Mouse (Mus musculus): ENCODE data around the gene Ogg1. TPM values are rescaled to one million over a fixed set of nuclear protein-coding genes. Genes with fewer than 3 reads are reported as not detected.

The Ogg1 gene
- total RNA-seq, 2 experiments from 2014 or later = 8.1 to 8.2 TPM

DNA sequence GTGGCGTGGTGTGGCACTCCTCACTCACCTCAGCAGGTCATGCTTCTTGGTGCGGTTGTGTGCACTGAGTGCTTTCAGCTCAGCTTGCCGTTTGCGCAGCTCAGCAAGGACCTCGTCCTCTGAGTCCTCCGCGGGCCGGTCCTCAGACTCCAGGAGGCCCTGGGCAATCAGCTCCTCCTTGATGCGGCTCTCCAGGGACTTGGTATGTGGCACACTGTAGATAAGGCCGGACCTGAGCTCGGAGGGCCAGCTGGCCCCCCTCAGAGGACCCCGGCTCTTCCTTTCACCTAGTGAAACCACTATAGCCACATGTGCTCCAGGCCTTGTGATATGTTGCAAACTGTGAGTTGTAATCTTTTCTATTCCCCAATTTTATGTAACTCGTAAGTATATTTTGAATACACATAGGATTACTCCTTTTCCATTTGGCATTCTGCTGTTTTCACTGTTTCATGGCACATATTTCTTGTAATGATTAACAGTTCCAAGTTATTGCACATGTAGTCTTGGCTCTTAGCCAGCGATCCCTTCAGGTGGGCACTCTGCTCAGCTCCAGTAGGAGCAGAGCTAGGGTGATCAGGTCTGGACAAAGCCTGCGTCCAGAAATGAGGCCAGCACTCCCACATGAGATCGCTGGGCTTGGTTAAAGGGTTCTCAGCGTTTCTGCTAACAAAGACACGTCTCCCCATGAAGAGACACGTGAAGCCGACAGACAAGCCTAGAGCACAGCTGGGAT is 43.6 kb downstream of the Ogg1 start:
- no peak for DNase-seq

- no peak for DNase-seq
These were observed 46.7 kb downstream of the Ogg1 start for GRCm38 (mm10) chr6:113373491-113373890.

DNA sequence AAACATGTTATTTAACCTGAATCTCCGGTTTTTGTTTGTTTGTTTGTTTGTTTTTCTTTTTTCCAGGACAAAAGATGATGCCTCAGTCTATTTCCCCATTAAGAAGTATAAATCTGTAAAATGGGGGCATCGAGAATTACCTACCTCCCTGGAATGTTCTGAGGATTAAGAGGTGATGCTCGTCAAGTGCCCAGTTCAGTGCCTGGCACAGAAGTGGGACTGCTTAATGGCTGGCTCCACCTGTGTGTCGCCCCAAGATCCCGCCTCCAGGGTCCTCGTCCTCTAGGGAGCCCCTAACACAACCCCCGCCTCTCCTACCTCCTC is 50.4 kb downstream of the Ogg1 start:
- DNase-seq = no peak

DNA sequence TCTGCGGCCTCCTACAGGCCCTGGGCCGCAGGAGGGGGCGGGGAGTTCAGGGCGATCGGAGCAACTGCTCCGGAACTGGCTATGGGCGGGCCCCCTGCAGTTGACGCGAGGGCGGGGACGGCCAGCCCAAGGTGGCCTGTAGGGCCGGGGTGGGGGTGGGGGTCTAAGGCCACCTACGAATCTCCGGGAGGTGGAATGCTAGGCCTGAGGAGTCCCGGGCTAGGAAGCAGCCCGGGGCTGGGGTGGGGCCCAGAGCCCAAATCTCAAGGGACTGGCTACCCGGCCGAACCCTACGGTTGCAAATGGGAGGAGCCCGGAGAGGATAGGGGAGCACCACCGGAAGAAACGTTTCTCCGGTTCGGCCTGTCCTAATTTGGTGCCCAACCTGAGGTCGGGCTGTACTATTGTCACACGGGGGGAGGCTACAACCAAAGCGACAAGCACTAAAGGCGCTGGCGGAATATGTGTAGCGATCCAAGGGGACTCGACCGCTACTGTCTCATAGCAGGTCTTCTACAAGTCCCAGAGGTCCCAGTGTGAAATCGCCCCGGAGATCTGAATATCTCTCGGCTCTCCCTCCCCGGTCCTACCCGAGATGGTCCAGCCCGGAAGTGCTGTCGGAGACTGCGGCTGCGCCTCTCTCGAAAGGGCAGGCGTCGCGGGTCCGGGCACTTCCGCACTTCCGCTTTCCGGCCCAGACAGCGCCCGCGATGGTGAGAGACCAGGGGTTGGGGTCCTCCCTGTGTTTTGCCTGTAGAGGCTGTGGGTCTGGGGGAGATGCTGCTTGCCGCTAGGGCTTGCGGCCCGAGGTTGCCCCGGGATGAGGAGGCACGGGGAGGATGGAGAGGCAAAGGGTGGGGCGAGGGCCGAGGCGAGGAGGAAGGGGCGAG is 51.0 kb downstream of the Ogg1 start, which contains the start of the genes Tada3 and Arpc4:
Gene Tada3 (minus strand): TSS at position 388 of the 890 bp plus-strand sequence.
Gene Arpc4 (plus strand): TSS at position 620 of the 890 bp plus-strand sequence.
- DNase-seq = peak; percentile 89

- DNase-seq = no peak
These were observed 52.5 kb downstream of the Ogg1 start for GRCm38 (mm10) chr6:113379246-113379645.

- DNase-seq = no peak
These were observed 53.7 kb downstream of the Ogg1 start for GRCm38 (mm10) chr6:113380480-113380879.

- DNase-seq = no peak
These were observed 57.7 kb downstream of the Ogg1 start for GRCm38 (mm10) chr6:113384351-113384927.

Other genes starting within 250 kb of the Ogg1 start
- gene Setd5, start 249.6 kb upstream of the Ogg1 start, total RNA-seq (2021) = 10 to 100 TPM; 54.8 to 82.3 TPM
- under 1 TPM; 0.75 to 0.81 TPM for gene Lhfpl4, start 131.6 kb upstream of the Ogg1 start, total RNA-seq (2021)
- 10 to 100 TPM; 11.9 to 13.2 TPM for gene Mtmr14, start 89.1 kb upstream of the Ogg1 start, total RNA-seq (2021)
- gene Cpne9, start 44.7 kb upstream of the Ogg1 start, total RNA-seq (2021) = under 1 TPM in 1 of 2 experiments, not detected in 1; 0.23 TPM
- gene Brpf1, start 19.8 kb upstream of the Ogg1 start, total RNA-seq (2021) = 10 to 100 TPM; 13.7 to 18.2 TPM
- 10 to 100 TPM; 35.9 to 44.2 TPM for gene Camk1, start 17.0 kb downstream of the Ogg1 start, total RNA-seq (2021)
- 10 to 100 TPM; 18.8 to 21.7 TPM for gene Tada3, start 50.9 kb downstream of the Ogg1 start, total RNA-seq (2021)
- gene Arpc4, start 51.1 kb downstream of the Ogg1 start, total RNA-seq (2021) = 10 to 100 TPM; 86.3 to 94.5 TPM
- 1 to 10 TPM; 1.1 to 2.2 TPM for gene Ttll3, start 62.3 kb downstream of the Ogg1 start, total RNA-seq (2021)
- 10 to 100 TPM; 10.0 to 11.3 TPM for gene Rpusd3, start 92.4 kb downstream of the Ogg1 start, total RNA-seq (2021)
- gene Cidec, start 108.8 kb downstream of the Ogg1 start, total RNA-seq (2021) = 1 to 10 TPM; 3.9 to 6.4 TPM
- gene Jagn1, start 115.6 kb downstream of the Ogg1 start, total RNA-seq (2021) = 10 to 100 TPM; 27.9 to 32.7 TPM
- under 1 TPM; 0.45 to 0.61 TPM for gene Il17re, start 131.5 kb downstream of the Ogg1 start, total RNA-seq (2021)
- gene Il17rc, start 144.5 kb downstream of the Ogg1 start, total RNA-seq (2021) = 1 to 10 TPM; 5.9 to 9.1 TPM
- gene Creld1, start 156.3 kb downstream of the Ogg1 start, total RNA-seq (2021) = 10 to 100 TPM; 33.8 to 39.8 TPM
- gene Prrt3, start 175.0 kb downstream of the Ogg1 start, total RNA-seq (2021) = under 1 TPM; 0.20 to 0.23 TPM
- gene Emc3, start 204.7 kb downstream of the Ogg1 start, total RNA-seq (2021) = 10 to 100 TPM; 52.1 to 55.1 TPM
- 1 to 10 TPM; 2.3 to 2.4 TPM for gene Fancd2, start 204.7 kb downstream of the Ogg1 start, total RNA-seq (2021)